In the genomic region with DNA sequence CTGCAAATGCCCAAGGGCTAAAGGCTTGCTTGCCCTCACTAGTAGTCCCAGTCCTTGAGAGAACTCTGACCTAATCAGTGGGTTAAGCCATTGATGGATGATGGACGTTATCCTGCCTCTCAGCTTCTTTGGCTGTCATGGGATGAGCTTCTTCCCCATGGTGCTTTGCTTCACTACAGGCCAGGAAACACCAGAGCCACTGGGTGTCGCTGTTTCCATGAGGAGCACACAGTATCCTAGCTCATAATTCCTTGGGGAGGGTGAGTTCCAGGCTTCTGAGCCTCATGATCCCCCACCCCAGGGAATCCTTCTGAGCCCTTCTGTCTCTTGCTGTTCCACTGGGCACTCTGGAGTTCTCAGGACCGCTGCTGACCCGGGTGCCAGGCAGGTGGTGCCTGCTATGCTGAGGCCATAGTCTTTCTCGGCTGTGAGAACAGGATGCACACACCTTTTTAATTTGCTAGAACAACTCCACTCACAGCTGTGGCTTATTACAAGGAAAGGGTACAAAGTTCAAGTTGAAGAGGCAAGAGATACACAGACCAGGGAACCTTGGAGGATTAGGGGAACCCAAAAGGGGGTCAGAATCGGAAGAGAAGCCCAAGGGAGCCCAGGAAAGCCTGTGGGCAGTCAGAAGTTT, we compare ENCODE assay signal across 9 mouse cellular contexts. TPM values are rescaled to one million over a fixed set of nuclear protein-coding genes. Genes with fewer than 3 reads are reported as not detected.
DNase-seq lines count a peak whose midpoint lies in the region; ATAC-seq and TF ChIP-seq lines count a peak whose summit lies in the region.
"Had no signal": no experiment of that assay in that cellular context is flagged by ENCODE, and none has a peak within 500 bp of the region (broad histone marks: within the 10 kb centered on the region; RNA-seq: fewer than 3 reads in every experiment).

No protein-coding gene starts in this region.

- peak; percentile 31; the same call in 1 of the 2 replicates for TF ChIP-seq CTCF in testis, adult 2 months (IDR thresholded peaks at IDR 0.05; ENCODE audit: control insufficient read depth, insufficient read depth, insufficient replicate concordance, low read depth, low read length)
- TF ChIP-seq CTCF in liver, embryonic 14.5 days (IDR thresholded peaks at IDR 0.05; ENCODE audit: low read depth) = peak; percentile 69
- TF ChIP-seq CTCF in thymus, adult 2 months (IDR thresholded peaks at IDR 0.05; ENCODE audit: borderline replicate concordance, control insufficient read depth, extremely low read depth, insufficient read depth, low read length, poor library complexity) = no peak

- no peaks in the 10 kb centered on the region for H3K9me3 ChIP-seq in forebrain, embryonic 14.5 days (replicated peaks; ENCODE audit: control insufficient read depth, low read length)
- H3K9me3 ChIP-seq in liver, embryonic 14.5 days (ENCODE audit: control insufficient read depth, low read length) = no peaks in the 10 kb centered on the region

- H3K36me3 ChIP-seq in testis, adult 2 months (ENCODE audit: control insufficient read depth, insufficient read depth, low read length) = no peaks in the 10 kb centered on the region
- no peaks in the 10 kb centered on the region for H3K36me3 ChIP-seq in forebrain, embryonic 14.5 days (ENCODE audit: control insufficient read depth, insufficient read depth, low read length)
- H3K36me3 ChIP-seq in liver, embryonic 14.5 days (replicated peaks; ENCODE audit: control insufficient read depth, insufficient read depth, low read depth) = no peaks in the 10 kb centered on the region
- no peaks in the 10 kb centered on the region for H3K36me3 ChIP-seq in thymus, adult 2 months (ENCODE audit: control insufficient read depth, insufficient read depth, low read length)

- no peaks in the 10 kb centered on the region for H3K27me3 ChIP-seq in testis, adult 2 months (ENCODE audit: control insufficient read depth, insufficient read depth, low read length)
- H3K27me3 ChIP-seq in forebrain, embryonic 14.5 days (replicated peaks; ENCODE audit: control insufficient read depth, insufficient read depth, low read length) = no peaks in the 10 kb centered on the region
- no peaks in the 10 kb centered on the region for H3K27me3 ChIP-seq in liver, embryonic 14.5 days (ENCODE audit: control insufficient read depth, insufficient read depth, low read length)
- H3K27me3 ChIP-seq in thymus, adult 2 months (ENCODE audit: control insufficient read depth, insufficient read depth, low read length) = no peaks in the 10 kb centered on the region

- 0 out of 2 replicates have a peak, but pooled peaks cover 2% of the 10 kb centered on the region for H3K4me1 ChIP-seq in testis, adult 2 months (ENCODE audit: control insufficient read depth, insufficient read depth, low read length)
- H3K4me1 ChIP-seq in forebrain, embryonic 14.5 days (ENCODE audit: control insufficient read depth, insufficient read depth, low read length) = no peaks in the 10 kb centered on the region
- peaks cover 0 to 4% of the 10 kb centered on the region in 2 experiments; a peak in 1 of 4 replicates for H3K4me1 ChIP-seq in liver, embryonic 14.5 days (replicated peaks; ENCODE audit: control insufficient read depth in 2 of 2, insufficient read depth in 2 of 2, low read length in 1 of 2)
- no peaks in the 10 kb centered on the region for H3K4me1 ChIP-seq in thymus, adult 2 months (replicated peaks; ENCODE audit: control insufficient read depth, insufficient read depth, low read length)

- TF ChIP-seq EP300 in liver, embryonic 14.5 days (IDR thresholded peaks at IDR 0.05; ENCODE audit: low read depth) = no peak

- H3K9ac ChIP-seq in forebrain, embryonic 14.5 days (ENCODE audit: low read length) = no peak overlapping the region
- no peak overlapping the region for H3K9ac ChIP-seq in liver, embryonic 14.5 days (replicated peaks)

- H3K4me3 ChIP-seq in testis, adult 2 months (ENCODE audit: control insufficient read depth, low read depth, low read length) = no peak overlapping the region
- H3K4me3 ChIP-seq in forebrain, embryonic 14.5 days (ENCODE audit: low read depth, low read length) = no peak overlapping the region
- H3K4me3 ChIP-seq in liver, embryonic 14.5 days (ENCODE audit: insufficient read depth in 1 of 2, low read depth in 2 of 2, low read length in 2 of 2) = no peak overlapping the region
- no peak overlapping the region for H3K4me3 ChIP-seq in thymus, adult 2 months (ENCODE audit: control insufficient read depth, insufficient read depth, low read length)
- H3K4me3 ChIP-seq: erythroblast, embryonic 14.5 days had no signal

- peak; percentile 75 for ATAC-seq in cerebellum, adult (ENCODE audit: insufficient number of reproducible peaks, low FRiP score, low TSS enrichment)
- ATAC-seq in forebrain, embryonic 14.5 days = 0 out of 2 replicates have a peak, but pooled peaks have one; percentile 40
- no peak for ATAC-seq in liver, embryonic 14.5 days (ENCODE audit: insufficient read depth)

- no peak overlapping the region for H3K27ac ChIP-seq in testis, adult 2 months (ENCODE audit: control insufficient read depth, insufficient read depth, low read depth, low read length)
- no peak overlapping the region for H3K27ac ChIP-seq in forebrain, embryonic 14.5 days (ENCODE audit: low read depth, low read length)
- no peak overlapping the region for H3K27ac ChIP-seq in liver, embryonic 14.5 days
- H3K27ac ChIP-seq in thymus, adult 2 months (ENCODE audit: control insufficient read depth, insufficient read depth, low read length) = no peak overlapping the region

- no peak overlapping the region for H3K4me2 ChIP-seq in forebrain, embryonic 14.5 days (ENCODE audit: low read length)
- no peak overlapping the region for H3K4me2 ChIP-seq in liver, embryonic 14.5 days (ENCODE audit: low read depth)

- WGBS in forebrain, embryonic 14.5 days = 29% methylated on average over 6 of the region's 6 CpGs
- 20% methylated on average over 6 of the region's 6 CpGs for WGBS in liver, embryonic 14.5 days (ENCODE audit: insufficient replicate concordance)
- WGBS in thymus, adult 2 months = 44% methylated on average over 6 of the region's 6 CpGs

- TF ChIP-seq POLR2A in testis, adult 2 months (IDR thresholded peaks at IDR 0.05; ENCODE audit: control insufficient read depth, low read depth, low read length) = no peak
- no peak for TF ChIP-seq POLR2A in thymus, adult 2 months (IDR thresholded peaks at IDR 0.05; ENCODE audit: control insufficient read depth, extremely low read depth, insufficient read depth, low read length, poor library complexity)

- no peak for DNase-seq in testis, postnatal 14 days (ENCODE audit: low spot score)
- peak; percentile 55 for DNase-seq in forebrain, embryonic 14.5 days (ENCODE audit: low spot score)
- DNase-seq in kidney, postnatal 14 days = peak; percentile 63
- no peak for DNase-seq in liver, embryonic 14.5 days (ENCODE audit: low read depth in 3 of 3, low spot score in 3 of 3)
- peak; percentile 70 for DNase-seq in right cerebral cortex, adult 18-20 months
- no peak for DNase-seq in thymus, adult 2 months

RNA-seq across cellular contexts. Expression of a gene that starts 6.2 kb away (rescaled TPM):
- not detected in 2 replicates for polyA plus RNA-seq in testis, adult 2 months (2012; rRNA removed)
- polyA plus RNA-seq in forebrain, embryonic 14.5 days (2014; fragmentation: Nextera tagmentation; extraction: Ambion mirVana) = not detected in 2 replicates
- polyA plus RNA-seq in liver, embryonic 14.5 days (2012; rRNA removed) = 2.5 and 3.0 TPM in 2 replicates
- 8.4 and 9.4 TPM in 2 replicates for polyA plus RNA-seq in liver, embryonic 14.5 days (2014; fragmentation: Nextera tagmentation; extraction: Ambion mirVana)
- 0.23 and 0.78 TPM in 2 replicates for polyA plus RNA-seq in thymus, adult 2 months (2012; rRNA removed)

RNA-seq across cellular contexts. Expression of a gene that starts 27.1 kb away (rescaled TPM):
- 11.4 and 12.4 TPM in 2 replicates for polyA plus RNA-seq in testis, adult 2 months (2012; rRNA removed)
- polyA plus RNA-seq in forebrain, embryonic 14.5 days (2014; fragmentation: Nextera tagmentation; extraction: Ambion mirVana) = 182 and 247 TPM in 2 replicates
- polyA plus RNA-seq in liver, embryonic 14.5 days (2012; rRNA removed) = 0.07 and 0.16 TPM in 2 replicates
- 0.10 and 0.27 TPM in 2 replicates for polyA plus RNA-seq in liver, embryonic 14.5 days (2014; fragmentation: Nextera tagmentation; extraction: Ambion mirVana)
- 1.8 and 2.0 TPM in 2 replicates for polyA plus RNA-seq in thymus, adult 2 months (2012; rRNA removed)

RNA-seq across cellular contexts. Expression of a gene that starts 31.9 kb away (rescaled TPM):
- 0.11 TPM in 1 of 2 replicates, not detected in the other for polyA plus RNA-seq in testis, adult 2 months (2012; rRNA removed)
- polyA plus RNA-seq in forebrain, embryonic 14.5 days (2014; fragmentation: Nextera tagmentation; extraction: Ambion mirVana) = 0.10 and 0.19 TPM in 2 replicates
- 0.07 and 0.11 TPM in 2 replicates for polyA plus RNA-seq in liver, embryonic 14.5 days (2012; rRNA removed)
- 0.09 and 0.21 TPM in 2 replicates for polyA plus RNA-seq in liver, embryonic 14.5 days (2014; fragmentation: Nextera tagmentation; extraction: Ambion mirVana)
- polyA plus RNA-seq in thymus, adult 2 months (2012; rRNA removed) = 0.68 and 0.88 TPM in 2 replicates
- polyA plus RNA-seq: erythroblast, embryonic 14.5 days had no signal

RNA-seq across cellular contexts. Expression of a gene that starts 39.7 kb away (rescaled TPM):
- 0.06 and 0.08 TPM in 2 replicates for polyA plus RNA-seq in testis, adult 2 months (2012; rRNA removed)
- polyA plus RNA-seq in forebrain, embryonic 14.5 days (2014; fragmentation: Nextera tagmentation; extraction: Ambion mirVana) = 0.19 and 0.56 TPM in 2 replicates
- polyA plus RNA-seq in liver, embryonic 14.5 days (2012; rRNA removed) = 0.01 and 0.02 TPM in 2 replicates
- not detected in 2 replicates for polyA plus RNA-seq in liver, embryonic 14.5 days (2014; fragmentation: Nextera tagmentation; extraction: Ambion mirVana)
- 0.28 and 0.34 TPM in 2 replicates for polyA plus RNA-seq in thymus, adult 2 months (2012; rRNA removed)
- polyA plus RNA-seq: erythroblast, embryonic 14.5 days had no signal

Comparison
In these comparisons a context has a peak if more than half of its experiments do, and no peak if none do; other contexts are left out.
1. DNase-seq: peak in forebrain, embryonic 14.5 days (single experiment), kidney, postnatal 14 days (single experiment) and right cerebral cortex, adult 18-20 months (single experiment); none in testis, postnatal 14 days (single experiment), liver, embryonic 14.5 days (0 of 3) and thymus, adult 2 months (single experiment).
2. RNA of a gene that starts 27.1 kb away (polyA plus RNA-seq): 182 to 247 TPM in forebrain, embryonic 14.5 days; 11.4 to 12.4 TPM in testis, adult 2 months, 1.8 to 2.0 TPM in thymus, adult 2 months and 0.07 to 0.27 TPM in liver, embryonic 14.5 days; every median in the first group is over 10 times any median in the second.